Mouse (Mus musculus) MEL (cell line): ENCODE measurements at regions not wholly inside any gene's neighbourhood (a gene's known extent, or its start where the extent isn't known, plus 50 kb on each side); places are given as distances from the start of the nearest gene placed in this dataset.

ENCODE experiments used
- DNase-seq: peaks from one replicate; pipeline ENCODE4 v3.0.0; 2011; ENCODE audit warnings: low read depth, low spot score
- H3K27ac ChIP-seq: 2 replicates; pipeline ENCODE4 v1.5.1; 2012; ENCODE audit warnings: low read depth, mild to moderate bottlenecking, control low read depth, low read length, moderate library complexity; ENCODE audit not compliant: control insufficient read depth
- H3K27me3 ChIP-seq, 2 experiments: fragments of 150-350 bp in 1 of 2; sonication (generic) in 1 of 2; 2 replicates each; pipeline ENCODE4 v1.6.1; 2012; ENCODE audit warnings: low read length in 2 of 2, mild to moderate bottlenecking in 2 of 2, improper control_type of control experiment in 1 of 2, moderate library complexity in 1 of 2; ENCODE audit not compliant: insufficient read depth in 2 of 2, control insufficient read depth in 1 of 2
- H3K36me3 ChIP-seq, 2 experiments: 2 replicates each; pipeline ENCODE4 v1.6.1; 2012 to 2014; ENCODE audit warnings: low read length in 2 of 2, improper control_type of control experiment in 1 of 2, inconsistent platforms in 1 of 2, mild to moderate bottlenecking in 1 of 2; ENCODE audit not compliant: insufficient read depth in 2 of 2, control insufficient read depth in 1 of 2
- H3K4me1 ChIP-seq, 2 experiments: fragments of 150-350 bp in 1 of 2; sonication (generic) in 1 of 2; 2 replicates each; pipeline ENCODE4 v1.6.1; 2012; ENCODE audit warnings: low read length in 2 of 2, improper control_type of control experiment in 1 of 2, mild to moderate bottlenecking in 1 of 2; ENCODE audit not compliant: insufficient read depth in 2 of 2, control insufficient read depth in 1 of 2
- H3K4me3 ChIP-seq, 2 experiments: fragments of 150-350 bp in 1 of 2; sonication (generic) in 1 of 2; 2 replicates each; pipeline ENCODE4 v1.5.1; 2012; ENCODE audit warnings: low read depth in 2 of 2, low read length in 2 of 2, mild to moderate bottlenecking in 2 of 2, moderate library complexity in 2 of 2, control low read depth in 1 of 2, improper control_type of control experiment in 1 of 2; ENCODE audit not compliant: control insufficient read depth in 1 of 2, insufficient read depth in 1 of 2
- H3K79me2 ChIP-seq: 2 replicates; pipeline ENCODE4 v1.6.1; 2012; ENCODE audit warnings: mild to moderate bottlenecking, low read length, moderate library complexity; ENCODE audit not compliant: control insufficient read depth, poor library complexity, insufficient read depth
- H3K9ac ChIP-seq: 2 replicates; pipeline ENCODE4 v1.6.1; 2012; ENCODE audit warnings: low read depth, mild to moderate bottlenecking, control low read depth, low read length, moderate library complexity; ENCODE audit not compliant: control insufficient read depth, poor library complexity, severe bottlenecking
- H3K9me3 ChIP-seq: fragments of 150-350 bp; sonication (generic); replicated peaks from 2 replicates; pipeline ENCODE4 v1.6.1; 2012; ENCODE audit warnings: mild to moderate bottlenecking, low read length, improper control_type of control experiment, moderate library complexity; ENCODE audit not compliant: insufficient read depth
- BHLHE40 ChIP-seq: IDR thresholded peaks from 2 replicates; pipeline ENCODE4 v1.6.1; 2012; ENCODE audit warnings: low read depth, mild to moderate bottlenecking, inconsistent platforms, low read length, improper control_type of control experiment, borderline replicate concordance
- CHD2 ChIP-seq: IDR thresholded peaks from 2 replicates; pipeline ENCODE4 v1.6.1; 2011; ENCODE audit warnings: low read length, improper control_type of control experiment
- CTCF ChIP-seq, 3 experiments: IDR thresholded peaks in 2 of 3; conservative IDR thresholded peaks in 1 of 3; 2 replicates each; pipeline ENCODE4 v1.5.1; 2011 to 2012; ENCODE audit warnings: low read length in 3 of 3, low read depth in 2 of 3, mild to moderate bottlenecking in 2 of 3, improper control_type of control experiment in 1 of 3, inconsistent platforms in 1 of 3, mixed read lengths in 1 of 3, moderate library complexity in 1 of 3; ENCODE audit not compliant: control insufficient read depth in 1 of 3, insufficient read depth in 1 of 3, poor library complexity in 1 of 3, severe bottlenecking in 1 of 3
- ELF1 ChIP-seq: IDR thresholded peaks from 2 replicates; pipeline ENCODE4 v1.6.1; 2014; ENCODE audit warnings: low read depth, mild to moderate bottlenecking, inconsistent platforms, low read length, improper control_type of control experiment, moderate library complexity
- EP300 ChIP-seq, 2 experiments: IDR thresholded peaks; 2 replicates each; pipeline ENCODE4 v1.6.1; 2011; ENCODE audit warnings: improper control_type of control experiment in 2 of 2, low read length in 2 of 2, low read depth in 1 of 2, mild to moderate bottlenecking in 1 of 2
- ETS1 ChIP-seq: IDR thresholded peaks from 2 replicates; pipeline ENCODE4 v1.6.1; 2012; ENCODE audit warnings: low read depth, mild to moderate bottlenecking, inconsistent platforms, low read length, improper control_type of control experiment, moderate library complexity
- GABPA ChIP-seq: IDR thresholded peaks from 2 replicates; pipeline ENCODE4 v1.6.1; 2012; ENCODE audit warnings: low read depth, mild to moderate bottlenecking, inconsistent platforms, low read length, improper control_type of control experiment, moderate library complexity
- HCFC1 ChIP-seq: IDR thresholded peaks from 2 replicates; pipeline ENCODE4 v1.6.1; 2012; ENCODE audit warnings: low read depth, mild to moderate bottlenecking, inconsistent platforms, low read length, improper control_type of control experiment, moderate library complexity
- JUND ChIP-seq: IDR thresholded peaks from 2 replicates; pipeline ENCODE4 v1.6.1; 2011; ENCODE audit warnings: low read depth, mild to moderate bottlenecking, improper control_type of control experiment, low read length
- KAT2A ChIP-seq: conservative IDR thresholded peaks from 2 replicates; pipeline ENCODE4 v1.6.1; 2012; ENCODE audit warnings: low read depth, low read length, improper control_type of control experiment, inconsistent platforms
- MAFK ChIP-seq: IDR thresholded peaks from 2 replicates; pipeline ENCODE4 v1.6.1; 2011; ENCODE audit warnings: low read depth, mild to moderate bottlenecking, low read length, improper control_type of control experiment, borderline replicate concordance
- MAX ChIP-seq: IDR thresholded peaks from 2 replicates; pipeline ENCODE4 v1.6.1; 2011; ENCODE audit warnings: low read length, improper control_type of control experiment
- MEF2A ChIP-seq: IDR thresholded peaks from 2 replicates; pipeline ENCODE4 v1.6.1; 2014; ENCODE audit warnings: low read depth, mild to moderate bottlenecking, inconsistent platforms, low read length, improper control_type of control experiment; ENCODE audit not compliant: poor library complexity, insufficient replicate concordance, severe bottlenecking; ENCODE audit errors: extremely low read depth
- MXI1 ChIP-seq: IDR thresholded peaks from 2 replicates; pipeline ENCODE4 v1.6.1; 2011; ENCODE audit warnings: mild to moderate bottlenecking, low read depth, low read length, improper control_type of control experiment
- MYB ChIP-seq: IDR thresholded peaks from 2 replicates; pipeline ENCODE4 v1.6.1; 2011; ENCODE audit warnings: mild to moderate bottlenecking, low read depth, low read length, improper control_type of control experiment
- MYC ChIP-seq: IDR thresholded peaks from 2 replicates; pipeline ENCODE4 v1.6.1; 2011; ENCODE audit warnings: low read depth, mild to moderate bottlenecking, low read length, improper control_type of control experiment, moderate library complexity
- NELFE ChIP-seq: IDR thresholded peaks from 2 replicates; pipeline ENCODE4 v1.6.1; 2011; ENCODE audit warnings: low read depth, low read length, improper control_type of control experiment
- POLR2A ChIP-seq, 2 experiments: IDR thresholded peaks; 2 replicates each; pipeline ENCODE4 v1.6.1; 2011 to 2012; ENCODE audit warnings: low read length in 2 of 2, mild to moderate bottlenecking in 2 of 2, control low read depth in 1 of 2, improper control_type of control experiment in 1 of 2, low read depth in 1 of 2, moderate library complexity in 1 of 2; ENCODE audit not compliant: control insufficient read depth in 1 of 2, insufficient read depth in 1 of 2, poor library complexity in 1 of 2
- POLR2AphosphoS2 ChIP-seq: IDR thresholded peaks from 2 replicates; pipeline ENCODE4 v1.6.1; 2011; ENCODE audit warnings: low read length, improper control_type of control experiment
- RAD21 ChIP-seq: IDR thresholded peaks from 2 replicates; pipeline ENCODE4 v1.6.1; 2011; ENCODE audit warnings: mild to moderate bottlenecking, low read depth, low read length, improper control_type of control experiment
- RCOR1 ChIP-seq: IDR thresholded peaks from 2 replicates; pipeline ENCODE4 v1.6.1; 2012; ENCODE audit warnings: low read depth, mild to moderate bottlenecking, inconsistent platforms, low read length, improper control_type of control experiment
- SIN3A ChIP-seq: IDR thresholded peaks from 2 replicates; pipeline ENCODE4 v1.6.1; 2012; ENCODE audit warnings: low read length, improper control_type of control experiment, inconsistent platforms
- TAL1 ChIP-seq: IDR thresholded peaks from 2 replicates; pipeline ENCODE4 v1.6.1; 2012; ENCODE audit warnings: mild to moderate bottlenecking, inconsistent platforms, low read length, moderate library complexity, mixed read lengths
- TBP ChIP-seq: IDR thresholded peaks from 2 replicates; pipeline ENCODE4 v1.8.0; 2011; ENCODE audit warnings: low read depth, low read length, improper control_type of control experiment
- UBTF ChIP-seq: IDR thresholded peaks from 2 replicates; pipeline ENCODE4 v1.6.1; 2012; ENCODE audit warnings: low read depth, mild to moderate bottlenecking, inconsistent platforms, low read length, improper control_type of control experiment, moderate library complexity, borderline replicate concordance; ENCODE audit not compliant: insufficient read depth
- USF1 ChIP-seq: IDR thresholded peaks from 2 replicates; pipeline ENCODE4 v1.6.1; 2014; ENCODE audit warnings: low read depth, mild to moderate bottlenecking, inconsistent platforms, low read length, improper control_type of control experiment, moderate library complexity
- USF2 ChIP-seq, 2 experiments: IDR thresholded peaks; 2 replicates each; pipeline ENCODE4 v1.6.1; 2011 to 2012; ENCODE audit warnings: improper control_type of control experiment in 2 of 2, low read length in 2 of 2, borderline replicate concordance in 1 of 2, inconsistent platforms in 1 of 2, low read depth in 1 of 2, mild to moderate bottlenecking in 1 of 2; ENCODE audit not compliant: insufficient read depth in 1 of 2
- ZKSCAN1 ChIP-seq: IDR thresholded peaks from 2 replicates; pipeline ENCODE4 v1.6.1; 2012; ENCODE audit warnings: low read depth, mild to moderate bottlenecking, inconsistent platforms, low read length, improper control_type of control experiment, moderate library complexity
- ZMIZ1 ChIP-seq: IDR thresholded peaks from 2 replicates; pipeline ENCODE4 v1.6.1; 2012; ENCODE audit warnings: low read depth, mild to moderate bottlenecking, inconsistent platforms, low read length, improper control_type of control experiment, moderate library complexity
- ZNF384 ChIP-seq: IDR thresholded peaks from 2 replicates; pipeline ENCODE4 v1.6.1; 2012; ENCODE audit warnings: low read depth, mild to moderate bottlenecking, inconsistent platforms, low read length, improper control_type of control experiment

GRCm38 (mm10) chr10:96788352-96789016, 171.7 kb downstream of the Btg1 start:
- no peak overlapping the region for H3K9ac ChIP-seq
- H3K27me3 ChIP-seq = no peaks in the 10 kb centered on the region
- no peaks in the 10 kb centered on the region for H3K9me3 ChIP-seq
- H3K4me3 ChIP-seq = no peak overlapping the region
- H3K27ac ChIP-seq = no peak overlapping the region
- no peak for DNase-seq
- no peaks in the 10 kb centered on the region for H3K4me1 ChIP-seq
- H3K79me2 ChIP-seq = no peaks in the 10 kb centered on the region
- no peaks in the 10 kb centered on the region for H3K36me3 ChIP-seq
- TF ChIP-seq CHD2 = no peak
- no peak for TF ChIP-seq TBP
- TF ChIP-seq HCFC1 = no peak
- no peak for TF ChIP-seq TAL1
- no peak for TF ChIP-seq MEF2A
- no peak for TF ChIP-seq NELFE
- TF ChIP-seq MAFK = no peak
- no peak for TF ChIP-seq CTCF (IDR thresholded peaks at IDR 0.05 in 2 of 3, conservative IDR thresholded peaks at IDR 0.05 in 1 of 3; ENCODE audit: control insufficient read depth in 1 of 3, insufficient read depth in 1 of 3, low read depth in 2 of 3, low read length in 3 of 3, poor library complexity in 1 of 3, severe bottlenecking in 1 of 3)
- TF ChIP-seq GABPA = no peak
- no peak for TF ChIP-seq KAT2A
- TF ChIP-seq MYC = no peak
- TF ChIP-seq ZNF384 = no peak
- TF ChIP-seq POLR2AphosphoS2 = no peak
- TF ChIP-seq USF1 = no peak
- no peak for TF ChIP-seq ELF1
- TF ChIP-seq USF2 (IDR thresholded peaks at IDR 0.05; ENCODE audit: borderline replicate concordance in 1 of 2, insufficient read depth in 1 of 2, low read depth in 1 of 2, low read length in 2 of 2) = no peak
- no peak for TF ChIP-seq EP300 (IDR thresholded peaks at IDR 0.05; ENCODE audit: low read depth in 1 of 2, low read length in 2 of 2)
- TF ChIP-seq, all 39 proteins: peak for 0

- TF ChIP-seq EP300 (IDR thresholded peaks at IDR 0.05; ENCODE audit: low read depth in 1 of 2, low read length in 2 of 2) (no peak), CHD2 (no peak), ZKSCAN1 (no peak), POLR2A (IDR thresholded peaks at IDR 0.05; ENCODE audit: control insufficient read depth in 1 of 2, insufficient read depth in 1 of 2, low read depth in 1 of 2, low read length in 2 of 2, poor library complexity in 1 of 2) (no peak), SIN3A (no peak), POLR2AphosphoS2 (no peak), TAL1 (no peak), JUND (no peak), MYB (no peak), ZMIZ1 (no peak), UBTF (no peak), MAX (no peak), ETS1 (no peak), ZNF384 (no peak), BHLHE40 (no peak), RCOR1 (no peak), MAFK (no peak), MXI1 (no peak), RAD21 (no peak), GABPA (no peak)
- TF ChIP-seq, all 39 proteins: peak for 0
- Histone ChIP-seq H3K27ac (no peak overlapping the region), H3K79me2 (no peaks in the 10 kb centered on the region), H3K27me3 (no peaks in the 10 kb centered on the region), H3K4me1 (no peaks in the 10 kb centered on the region), H3K4me3 (no peak overlapping the region), H3K9ac (no peak overlapping the region), H3K9me3 (no peaks in the 10 kb centered on the region), H3K36me3 (no peaks in the 10 kb centered on the region)
- no peak for DNase-seq
Observed at GRCm38 (mm10) chr10:96797116-96797515, 180.3 kb downstream of the Btg1 start.
